Mouse (Mus musculus) brain, adult 10 weeks (tissue): ENCODE results near the gene Krtcap2. TPM values are rescaled to one million over a fixed set of nuclear protein-coding genes. Genes with fewer than 3 reads are reported as not detected.

Experiments used
- polyA plus RNA-seq: library from polyadenylated mRNA; stranded (reverse); fragments of 350-450 nt; fragmentation: Illumina TruSeq; extraction: RNeasy Lipid Tissue Mini Kit (QIAGEN cat#74804); gene quantifications from one replicate; pipeline ENCODE4 v1.2.3, GENCODE M21; 2015; ENCODE audit warnings: low read depth, low replicate concordance

The Krtcap2 gene
- 68.5 TPM for polyA plus RNA-seq

GRCm38 (mm10) chr3:89245688-89246171 lies at the start of gene Krtcap2:
Gene Krtcap2 (plus strand): TSS chr3:89245966.

GRCm38 (mm10) chr3:89202253-89203141 lies 43.3 kb upstream of the Krtcap2 start, which contains the start of gene Gba:
Gene Gba (plus strand): TSS chr3:89202928.

GRCm38 (mm10) chr3:89214681-89215411 lies 30.9 kb upstream of the Krtcap2 start, which contains the start of gene Thbs3:
Gene Thbs3 (plus strand): TSS chr3:89215180.

GRCm38 (mm10) chr3:89226900-89227299 lies 18.9 kb upstream of the Krtcap2 start, which contains the start of gene Mtx1:
Gene Mtx1 (minus strand): TSS chr3:89227088.

GRCm38 (mm10) chr3:89228836-89229235 lies 16.9 kb upstream of the Krtcap2 start, which contains the start of gene Muc1:
Gene Muc1 (plus strand): TSS chr3:89229057.

GRCm38 (mm10) chr3:89246261-89247100 lies 715 bp downstream of the Krtcap2 start, which contains the start of gene Trim46:
Gene Trim46 (minus strand): TSS chr3:89246309.

GRCm38 (mm10) chr3:89259076-89259475 lies 13.3 kb downstream of the Krtcap2 start, which contains the start of gene Dpm3:
Gene Dpm3 (plus strand): TSS chr3:89259358.

GRCm38 (mm10) chr3:89270051-89270755 lies 24.4 kb downstream of the Krtcap2 start, which contains the start of gene Slc50a1:
Gene Slc50a1 (minus strand): TSS chr3:89270570.

GRCm38 (mm10) chr3:89280606-89281511 lies 35.1 kb downstream of the Krtcap2 start, which contains the start of gene Efna1:
Gene Efna1 (minus strand): TSS chr3:89281142.

Other genes with a start within 250 kb of the Krtcap2 start
- gene Rusc1, start 152.7 kb upstream of the Krtcap2 start, polyA plus RNA-seq, result 130 TPM
- not detected for gene Gm43738, start 144.9 kb upstream of the Krtcap2 start, polyA plus RNA-seq
- gene Fdps, start 144.0 kb upstream of the Krtcap2 start, polyA plus RNA-seq, result 98.7 TPM
- gene Pklr, start 109.8 kb upstream of the Krtcap2 start, polyA plus RNA-seq, result not detected
- gene Hcn3, start 85.8 kb upstream of the Krtcap2 start, polyA plus RNA-seq, result 8.9 TPM
- 35.8 TPM for gene Clk2, start 81.2 kb upstream of the Krtcap2 start, polyA plus RNA-seq
- 70.0 TPM for gene Scamp3, start 68.5 kb upstream of the Krtcap2 start, polyA plus RNA-seq
- gene Fam189b, start 62.8 kb upstream of the Krtcap2 start, polyA plus RNA-seq, result 38.8 TPM
- 53.9 TPM for gene Gba, start 43.0 kb upstream of the Krtcap2 start, polyA plus RNA-seq
- gene Thbs3, start 30.8 kb upstream of the Krtcap2 start, polyA plus RNA-seq, result 26.1 TPM
- gene Mtx1, start 18.9 kb upstream of the Krtcap2 start, polyA plus RNA-seq, result 99.5 TPM
- 0.33 TPM for gene Muc1, start 16.9 kb upstream of the Krtcap2 start, polyA plus RNA-seq
- gene Trim46, start 343 bp downstream of the Krtcap2 start, polyA plus RNA-seq, result 53.6 TPM
- 107 TPM for gene Dpm3, start 13.4 kb downstream of the Krtcap2 start, polyA plus RNA-seq
- gene Slc50a1, start 24.6 kb downstream of the Krtcap2 start, polyA plus RNA-seq, result 61.6 TPM
- 9.0 TPM for gene Efna1, start 35.2 kb downstream of the Krtcap2 start, polyA plus RNA-seq
- 43.7 TPM for gene Efna3, start 77.0 kb downstream of the Krtcap2 start, polyA plus RNA-seq
- not detected for gene Efna4, start 92.1 kb downstream of the Krtcap2 start, polyA plus RNA-seq
- gene Adam15, start 104.0 kb downstream of the Krtcap2 start, polyA plus RNA-seq, result 137 TPM
- gene Dcst2, start 116.0 kb downstream of the Krtcap2 start, polyA plus RNA-seq, result 0.19 TPM
- not detected for gene Dcst1, start 119.3 kb downstream of the Krtcap2 start, polyA plus RNA-seq
- 17.3 TPM for gene Zbtb7b, start 148.8 kb downstream of the Krtcap2 start, polyA plus RNA-seq
- gene Lenep, start 156.8 kb downstream of the Krtcap2 start, polyA plus RNA-seq, result 5.2 TPM
- gene Flad1, start 165.9 kb downstream of the Krtcap2 start, polyA plus RNA-seq, result 29.1 TPM
- 4.6 TPM for gene Cks1b, start 172.4 kb downstream of the Krtcap2 start, polyA plus RNA-seq
- gene Shc1, start 172.5 kb downstream of the Krtcap2 start, polyA plus RNA-seq, result 11.6 TPM
- 35.5 TPM for gene Pygo2, start 184.2 kb downstream of the Krtcap2 start, polyA plus RNA-seq
- gene Pbxip1, start 190.7 kb downstream of the Krtcap2 start, polyA plus RNA-seq, result 34.8 TPM
- gene Pmvk, start 208.6 kb downstream of the Krtcap2 start, polyA plus RNA-seq, result 72.8 TPM